Mouse (Mus musculus) forebrain, embryonic 10.5 days (tissue): ENCODE results near the gene Creb5. TPM values are rescaled to one million over a fixed set of nuclear protein-coding genes. Genes with fewer than 3 reads are reported as not detected.

Source experiments
- DNase-seq: peaks from one replicate; pipeline ENCODE4 v3.0.0-alpha.2; 2017; ENCODE audit warnings: low spot score; ENCODE audit errors: extremely low spot score
- H3K27ac ChIP-seq: fragments of 300-500 bp; sonication (generic); 2 replicates; pipeline ENCODE4 v1.5.1; 2016; ENCODE audit warnings: mild to moderate bottlenecking
- H3K27me3 ChIP-seq: fragments of 300-500 bp; sonication (generic); 2 replicates; pipeline ENCODE4 v1.6.1; 2016; ENCODE audit warnings: mild to moderate bottlenecking; ENCODE audit not compliant: poor library complexity, severe bottlenecking
- H3K36me3 ChIP-seq: fragments of 300-500 bp; sonication (generic); replicated peaks from 2 replicates; pipeline ENCODE4 v1.6.1; 2016; ENCODE audit warnings: mild to moderate bottlenecking, moderate library complexity
- H3K4me1 ChIP-seq: fragments of 300-500 bp; sonication (generic); 2 replicates; pipeline ENCODE4 v1.6.1; 2016
- H3K4me3 ChIP-seq: fragments of 300-500 bp; sonication (generic); 2 replicates; pipeline ENCODE4 v1.5.1; 2016; ENCODE audit warnings: mild to moderate bottlenecking, moderate library complexity
- H3K9me3 ChIP-seq: fragments of 300-500 bp; sonication (generic); 2 replicates; pipeline ENCODE4 v1.6.1; 2016; ENCODE audit warnings: mild to moderate bottlenecking, moderate library complexity
- WGBS: fragments of 180-500 bp; shearing (Covaris S2); methylation state at CpG from one replicate; pipeline ENCODE4 v1.1.7; 2016; 5-methylcytosine and 5-hydroxymethylcytosine counted together
- polyA plus RNA-seq: library from polyadenylated mRNA; unstranded; fragments of >200 nt; fragmentation: Nextera tagmentation; extraction: Ambion mirVana; gene quantifications from 2 replicates; pipeline ENCODE4 v1.2.1, GENCODE M21; 2016

The Creb5 gene
- polyA plus RNA-seq, 1 experiment from 2014 or later = 22.9 TPM

- Histone ChIP-seq H3K27ac (no peak overlapping the region), H3K9me3 (no peaks in the 10 kb centered on the region), H3K36me3 (no peaks in the 10 kb centered on the region), H3K4me1 (peaks cover 16% of the 10 kb centered on the region), H3K4me3 (no peak overlapping the region), H3K27me3 (no peaks in the 10 kb centered on the region)
- no peak for DNase-seq
- WGBS = 83% methylated on average over 7 of the region's 7 CpGs
Measured at GRCm38 (mm10) chr6:53472751-53473150, 185.7 kb downstream of the Creb5 start.

DNA sequence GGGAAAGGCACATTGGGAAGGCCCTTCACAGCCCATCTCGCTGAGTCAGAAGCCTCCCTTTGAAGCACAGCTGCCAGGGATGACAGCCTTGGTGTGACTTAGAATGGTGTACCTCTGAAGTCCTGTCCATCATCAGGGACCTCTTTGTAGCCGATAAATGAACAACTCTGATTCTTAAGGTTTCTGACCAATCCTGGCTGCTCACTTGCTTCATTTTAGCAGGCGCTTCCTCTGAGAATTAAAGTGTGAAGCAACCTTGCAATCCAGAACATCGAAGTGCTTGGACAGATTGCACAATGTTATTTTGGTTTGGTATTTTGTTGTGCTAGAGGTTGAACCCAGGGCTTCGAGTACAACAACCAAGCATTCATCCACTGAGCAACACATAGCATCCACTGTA is 190.4 kb downstream of the Creb5 start:
- no peaks in the 10 kb centered on the region; the same call in 1 of the 2 replicates for H3K36me3 ChIP-seq
- H3K4me1 ChIP-seq = 0 out of 2 replicates have a peak, but pooled peaks cover 3% of the 10 kb centered on the region
- H3K4me3 ChIP-seq = no peak overlapping the region
- no peak for DNase-seq
- no peaks in the 10 kb centered on the region for H3K9me3 ChIP-seq
- H3K27me3 ChIP-seq = no peaks in the 10 kb centered on the region
- no peak overlapping the region for H3K27ac ChIP-seq
- WGBS = 90% methylated on average over 5 of the region's 5 CpGs

- Histone ChIP-seq H3K27ac (no peak overlapping the region), H3K9me3 (no peaks in the 10 kb centered on the region), H3K4me3 (no peak overlapping the region), H3K4me1 (no peaks in the 10 kb centered on the region), H3K36me3 (no peaks in the 10 kb centered on the region), H3K27me3 (no peaks in the 10 kb centered on the region)
- 91% methylated on average over 6 of the region's 6 CpGs for WGBS
- DNase-seq = no peak
Measured at GRCm38 (mm10) chr6:53490917-53491316, 203.8 kb downstream of the Creb5 start.

GRCm38 (mm10) chr6:53491331-53491730 is 204.3 kb downstream of the Creb5 start:
- H3K36me3 ChIP-seq = no peaks in the 10 kb centered on the region
- DNase-seq = no peak
- H3K4me3 ChIP-seq = no peak overlapping the region
- no peaks in the 10 kb centered on the region for H3K4me1 ChIP-seq
- 94% methylated on average over 4 of the region's 4 CpGs for WGBS
- no peaks in the 10 kb centered on the region for H3K27me3 ChIP-seq
- H3K9me3 ChIP-seq = no peaks in the 10 kb centered on the region
- no peak overlapping the region for H3K27ac ChIP-seq

- no peak overlapping the region for H3K27ac ChIP-seq
- H3K27me3 ChIP-seq = no peaks in the 10 kb centered on the region
- no peak for DNase-seq
- no peaks in the 10 kb centered on the region for H3K9me3 ChIP-seq
- no peaks in the 10 kb centered on the region for H3K36me3 ChIP-seq
- H3K4me3 ChIP-seq = no peak overlapping the region
- no peaks in the 10 kb centered on the region for H3K4me1 ChIP-seq
- WGBS = 83% methylated on average over 5 of the region's 5 CpGs
Measured at GRCm38 (mm10) chr6:53493864-53494263, 206.8 kb downstream of the Creb5 start.

DNA sequence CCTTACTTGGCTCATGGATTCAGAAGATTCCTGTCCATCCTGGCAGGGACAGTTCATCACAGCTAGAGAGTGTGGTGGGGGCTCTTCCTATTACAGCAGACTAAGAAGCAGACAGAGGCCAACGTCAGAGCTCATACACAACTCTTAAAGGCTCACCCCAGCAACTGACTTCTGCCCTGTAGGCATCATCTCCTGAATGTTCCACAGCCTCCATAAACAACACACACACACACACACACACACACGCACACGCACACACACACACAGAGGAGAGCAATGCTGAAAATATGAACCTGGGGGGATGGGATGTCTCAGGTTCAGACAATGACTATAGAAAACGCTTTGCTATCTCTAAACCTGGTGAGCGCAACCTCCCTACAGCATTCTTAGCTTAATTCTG is 208.6 kb downstream of the Creb5 start:
- H3K36me3 ChIP-seq = no peaks in the 10 kb centered on the region
- no peak overlapping the region for H3K27ac ChIP-seq
- no peak for DNase-seq
- H3K4me1 ChIP-seq = no peaks in the 10 kb centered on the region
- no peaks in the 10 kb centered on the region for H3K27me3 ChIP-seq
- H3K4me3 ChIP-seq = no peak overlapping the region
- H3K9me3 ChIP-seq = no peaks in the 10 kb centered on the region
- 88% methylated on average over 5 of the region's 5 CpGs for WGBS

DNA sequence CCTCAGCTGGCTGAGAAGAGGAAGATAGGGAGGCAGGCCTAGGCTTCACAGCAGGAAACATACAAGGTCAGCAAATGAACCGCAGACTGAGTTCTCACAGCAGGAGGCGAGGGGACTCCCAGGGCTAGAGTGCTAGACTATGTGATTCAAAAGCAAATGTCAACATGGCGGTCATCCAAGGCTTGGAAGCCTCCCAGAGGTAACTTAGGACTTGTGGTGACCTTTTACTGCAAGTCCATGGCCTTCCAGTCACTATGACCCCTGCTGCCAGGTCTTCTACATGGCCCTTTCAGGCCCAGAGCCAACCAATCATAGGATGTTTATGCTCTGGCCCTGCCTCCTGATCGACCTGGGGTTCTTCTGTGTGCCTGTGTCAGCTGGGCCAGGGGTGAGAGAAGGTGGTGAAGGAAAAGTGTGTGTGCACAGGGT is 209.3 kb downstream of the Creb5 start:
- H3K27me3 ChIP-seq = no peaks in the 10 kb centered on the region
- DNase-seq = no peak
- 79% methylated on average over 4 of the region's 4 CpGs for WGBS
- H3K36me3 ChIP-seq = no peaks in the 10 kb centered on the region
- H3K4me3 ChIP-seq = no peak overlapping the region
- H3K4me1 ChIP-seq = no peaks in the 10 kb centered on the region
- no peaks in the 10 kb centered on the region for H3K9me3 ChIP-seq
- 0 out of 2 replicates have a peak overlapping the region, but pooled peaks have one; percentile 25 for H3K27ac ChIP-seq

DNA sequence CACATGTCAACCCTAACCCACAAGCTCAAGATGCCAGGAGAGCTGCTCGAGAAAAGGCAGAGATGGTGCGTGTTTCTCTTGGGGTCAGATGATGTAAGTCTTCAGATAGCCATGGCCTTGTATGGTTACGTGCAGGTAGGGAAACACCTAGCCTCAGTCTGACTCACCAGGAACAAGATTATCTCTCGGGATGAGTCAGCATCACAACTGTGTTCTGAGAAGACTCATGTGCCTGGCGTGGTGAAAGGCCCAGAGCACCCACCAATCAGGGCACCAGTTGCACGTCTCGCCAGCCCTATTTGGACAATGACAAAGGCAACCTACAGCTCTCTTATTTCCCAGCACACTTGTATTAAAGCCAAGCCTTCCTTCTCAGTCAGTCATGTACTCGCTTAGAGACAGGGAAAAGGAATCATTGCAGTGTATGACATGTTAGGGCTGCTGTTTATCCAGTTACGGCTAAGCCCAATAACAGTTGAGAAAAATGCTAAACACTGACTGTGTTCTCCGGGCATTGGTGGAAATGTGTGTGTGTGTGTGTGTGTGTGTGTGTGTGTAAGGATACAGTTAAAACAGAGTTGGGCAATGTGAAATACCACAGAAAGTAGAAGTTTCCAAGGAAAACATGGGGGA is 210.9 kb downstream of the Creb5 start:
- Histone ChIP-seq H3K27ac (no peak overlapping the region), H3K36me3 (no peaks in the 10 kb centered on the region), H3K9me3 (no peaks in the 10 kb centered on the region), H3K27me3 (no peaks in the 10 kb centered on the region), H3K4me3 (no peak overlapping the region), H3K4me1 (no peaks in the 10 kb centered on the region)
- DNase-seq = no peak
- WGBS = 89% methylated on average over 10 of the region's 10 CpGs

DNA sequence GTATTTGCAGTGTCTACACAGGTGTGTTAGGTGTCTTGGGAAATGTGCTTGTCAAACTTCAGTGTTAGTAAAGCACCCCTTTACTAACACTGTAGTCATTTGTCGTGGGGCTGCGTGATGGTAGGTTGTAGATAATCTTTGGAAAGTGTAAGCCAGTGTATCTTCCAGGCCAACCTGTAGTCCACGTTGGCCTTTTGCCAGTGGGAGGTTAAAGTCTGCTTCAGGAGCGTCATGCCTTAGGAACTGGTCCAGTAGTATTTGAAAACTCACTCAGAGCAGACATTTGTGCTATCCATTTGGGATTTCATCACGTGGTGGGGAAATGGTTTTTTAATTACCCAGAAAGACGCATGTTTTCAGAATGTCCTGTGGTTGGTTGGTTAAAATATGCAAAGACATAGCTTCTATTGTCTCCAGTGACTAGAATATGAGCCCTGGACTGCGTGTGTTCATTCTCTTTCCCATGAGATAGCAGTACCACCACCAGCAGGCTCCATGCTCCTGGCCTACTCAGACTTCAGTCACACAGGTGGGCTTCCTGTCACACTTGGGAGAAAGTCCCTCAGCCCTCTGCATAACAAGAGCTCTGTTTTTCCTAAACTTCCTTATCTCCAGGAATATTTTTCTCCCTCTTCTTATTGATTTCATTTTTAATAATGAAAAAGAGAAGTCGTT is 212.7 kb downstream of the Creb5 start:
- no peak overlapping the region for H3K4me3 ChIP-seq
- 90% methylated on average over 8 of the region's 8 CpGs for WGBS
- DNase-seq = no peak
- no peaks in the 10 kb centered on the region for H3K27me3 ChIP-seq
- no peak overlapping the region for H3K27ac ChIP-seq
- H3K4me1 ChIP-seq = no peaks in the 10 kb centered on the region
- H3K36me3 ChIP-seq = no peaks in the 10 kb centered on the region
- no peaks in the 10 kb centered on the region for H3K9me3 ChIP-seq

GRCm38 (mm10) chr6:53501236-53501635 is 214.2 kb downstream of the Creb5 start:
- no peak for DNase-seq
- Histone ChIP-seq H3K4me3 (no peak overlapping the region), H3K36me3 (no peaks in the 10 kb centered on the region), H3K9me3 (no peaks in the 10 kb centered on the region), H3K27me3 (no peaks in the 10 kb centered on the region), H3K27ac (no peak overlapping the region), H3K4me1 (no peaks in the 10 kb centered on the region)
- 90% methylated on average over 1 of the region's 1 CpGs for WGBS

DNA sequence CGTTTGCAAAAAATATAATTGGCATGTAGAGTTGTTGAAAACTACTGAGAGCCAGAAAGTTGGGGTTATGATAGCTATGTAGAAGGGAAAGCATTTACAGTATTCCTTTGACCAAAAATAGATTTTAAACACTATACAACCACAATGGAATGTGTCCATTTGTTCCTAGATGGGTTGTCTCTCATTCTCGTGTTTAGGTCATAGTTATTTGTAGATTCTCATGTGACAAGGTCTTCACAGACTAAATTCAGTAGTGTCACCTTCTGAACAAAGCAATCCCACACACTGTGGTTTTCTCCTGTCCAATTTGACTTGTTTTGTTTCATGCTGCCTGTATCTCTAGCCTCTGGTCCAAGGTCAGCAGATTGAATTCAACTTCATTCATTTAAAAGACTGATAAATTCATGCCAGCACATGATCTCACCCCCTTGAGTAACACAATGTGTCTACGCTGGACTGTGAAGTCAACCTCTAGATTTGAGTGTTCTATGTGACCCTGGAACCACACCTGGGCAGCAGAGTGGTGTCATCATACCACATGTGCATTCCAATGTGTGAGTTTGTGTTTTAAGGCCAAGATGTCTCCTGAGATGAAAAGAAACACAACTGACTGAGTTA is 220.0 kb downstream of the Creb5 start:
- WGBS = 88% methylated on average over 3 of the region's 3 CpGs
- no peak for DNase-seq

DNA sequence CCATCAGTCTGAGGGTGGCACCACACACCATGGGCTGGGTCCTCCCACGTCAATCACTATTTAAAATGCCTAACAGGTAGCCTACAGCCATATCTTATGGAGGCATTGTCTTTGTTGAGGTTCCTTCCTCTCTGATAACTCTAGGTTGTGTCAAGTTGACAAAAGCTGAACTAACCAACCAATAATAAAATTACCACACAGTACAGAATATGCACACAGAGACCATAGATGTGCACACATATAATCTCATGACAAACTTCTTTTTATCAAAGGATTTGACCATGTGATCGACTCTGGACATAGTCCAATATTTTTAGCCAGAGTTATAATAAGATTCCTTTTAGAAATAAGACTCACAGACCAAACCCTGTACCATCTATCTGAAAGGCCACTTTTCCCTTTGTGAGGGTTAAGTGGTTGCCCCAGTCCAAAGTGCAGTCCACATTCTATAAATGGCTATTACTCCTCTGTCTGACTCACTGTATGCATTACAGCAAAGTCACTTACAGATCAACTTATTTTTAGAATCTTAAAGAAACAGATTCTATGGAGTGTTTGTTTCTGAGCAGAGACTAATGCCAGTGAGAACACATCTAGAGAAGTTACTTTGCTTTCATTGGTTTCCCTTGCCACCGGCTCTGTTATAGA is 221.9 kb downstream of the Creb5 start:
- WGBS = 88% methylated on average over 3 of the region's 3 CpGs
- H3K4me3 ChIP-seq = no peak overlapping the region
- H3K27ac ChIP-seq = no peak overlapping the region
- H3K9me3 ChIP-seq = no peaks in the 10 kb centered on the region
- no peaks in the 10 kb centered on the region for H3K27me3 ChIP-seq
- H3K4me1 ChIP-seq = no peaks in the 10 kb centered on the region
- DNase-seq = no peak
- H3K36me3 ChIP-seq = no peaks in the 10 kb centered on the region

More for the DNA sequence above, 220.0 kb downstream of the Creb5 start:
- Histone ChIP-seq H3K27ac (no peak overlapping the region), H3K27me3 (no peaks in the 10 kb centered on the region), H3K36me3 (no peaks in the 10 kb centered on the region), H3K9me3 (no peaks in the 10 kb centered on the region), H3K4me3 (no peak overlapping the region), H3K4me1 (no peaks in the 10 kb centered on the region)

GRCm38 (mm10) chr6:53510005-53510404 is 222.9 kb downstream of the Creb5 start:
- Histone ChIP-seq H3K9me3 (no peaks in the 10 kb centered on the region), H3K4me1 (no peaks in the 10 kb centered on the region), H3K4me3 (no peak overlapping the region), H3K27ac (no peak overlapping the region), H3K36me3 (no peaks in the 10 kb centered on the region), H3K27me3 (no peaks in the 10 kb centered on the region)
- 56% methylated on average over 7 of the region's 7 CpGs for WGBS
- no peak for DNase-seq
